Mouse (Mus musculus) v-Abl transformed pro-B cells (cell line): ENCODE measurements around the gene Atg2a.
"Not testable (repeated sequence)": the region's sequence is repeated elsewhere in the genome, so short reads cannot be mapped to it uniquely, and the experiment has no call there.

Experiments
- in situ Hi-C, 2 experiments: fragments of 400-800 bp; cut with MboI; formaldehyde crosslinking; loops; one replicate each; pipeline ENCODE4 v1.15.1; 2025; ENCODE audit not compliant: unreplicated experiment in 2 of 2

Atg2a gene

GRCm38 (mm10) chr19:6290720-6291116 is 49.2 kb downstream of the Atg2a start:
- in situ Hi-C loops: not testable (repeated sequence)

- in situ Hi-C loops: no loop called here
Measured at GRCm38 (mm10) chr19:6291117-6291781, 49.8 kb downstream of the Atg2a start.

- in situ Hi-C loops: no loop called here
Measured at GRCm38 (mm10) chr19:6292262-6292661, 50.8 kb downstream of the Atg2a start.

GRCm38 (mm10) chr19:6294301-6294700 is 52.8 kb downstream of the Atg2a start:
- in situ Hi-C loops: no loop called here

- in situ Hi-C loops: no loop called here
Measured at GRCm38 (mm10) chr19:6296551-6297210, 55.2 kb downstream of the Atg2a start.

GRCm38 (mm10) chr19:6297641-6298040 is 56.2 kb downstream of the Atg2a start:
- in situ Hi-C loops: no loop called here

- in situ Hi-C loops: no loop called here
Measured at GRCm38 (mm10) chr19:6299003-6299402, 57.5 kb downstream of the Atg2a start.

- in situ Hi-C loops: no loop called here
Measured at GRCm38 (mm10) chr19:6299450-6300267, 58.2 kb downstream of the Atg2a start.

GRCm38 (mm10) chr19:6300402-6300841 is 59.0 kb downstream of the Atg2a start:
- in situ Hi-C loops: no loop called here

GRCm38 (mm10) chr19:6302114-6302513 is 60.6 kb downstream of the Atg2a start:
- in situ Hi-C loops: no loop called here

- in situ Hi-C loops: no loop called here
Measured at GRCm38 (mm10) chr19:6302522-6302921, 61.1 kb downstream of the Atg2a start.

GRCm38 (mm10) chr19:6303831-6304230 is 62.4 kb downstream of the Atg2a start:
- in situ Hi-C loops: no loop called here

- in situ Hi-C loops: loop anchor here (5.0 kb wide), 2 partner anchors 33 to 43 kb away; no protein-coding TSS in a partner anchor
Measured at GRCm38 (mm10) chr19:6304787-6305516, 63.5 kb downstream of the Atg2a start.

GRCm38 (mm10) chr19:6305517-6306115 is 64.1 kb downstream of the Atg2a start:
- in situ Hi-C loops: loop anchor here (5.0 kb wide), 2 partner anchors 33 to 43 kb away; no protein-coding TSS in a partner anchor

GRCm38 (mm10) chr19:6306137-6306551 is 64.7 kb downstream of the Atg2a start, which contains the start of gene Cdc42bpg:
Gene Cdc42bpg (plus strand): TSS chr19:6306456.
- in situ Hi-C loops: loop anchor here (5.0 kb wide), 2 partner anchors 34 to 44 kb away; no protein-coding TSS in a partner anchor

- in situ Hi-C loops: loop anchor here (5.0 kb wide), 2 partner anchors 34 to 44 kb away; no protein-coding TSS in a partner anchor
Measured at GRCm38 (mm10) chr19:6306586-6306985, 65.1 kb downstream of the Atg2a start.

- in situ Hi-C loops: loop anchor here (5.0 kb wide), 2 partner anchors 36 to 46 kb away; no protein-coding TSS in a partner anchor
Measured at GRCm38 (mm10) chr19:6307733-6308531, 66.5 kb downstream of the Atg2a start.

- in situ Hi-C loops: no loop called here
Measured at GRCm38 (mm10) chr19:6310181-6310580, 68.7 kb downstream of the Atg2a start.

GRCm38 (mm10) chr19:6311783-6312182 is 70.3 kb downstream of the Atg2a start:
- in situ Hi-C loops: not testable (repeated sequence)
